Mouse (Mus musculus) stomach, embryonic 14.5 days (tissue): ENCODE measurements at regions not wholly inside any gene's neighbourhood (a gene's known extent, or its start where the extent isn't known, plus 50 kb on each side); places are given as distances from the start of the nearest gene placed in this dataset.

Experiments used
- ATAC-seq: fragments of 200-750 bp; cut with Nextera tagmentation; 2 replicates; pipeline ENCODE4 v1.8.0; 2017; ENCODE audit warnings: low read depth, moderate TSS enrichment; ENCODE audit not compliant: insufficient number of reproducible peaks, insufficient read depth, low FRiP score
- H3K27ac ChIP-seq: fragments of 300-500 bp; sonication (generic); 2 replicates; pipeline ENCODE4 v1.5.1; 2014; ENCODE audit warnings: mild to moderate bottlenecking, low read length, moderate library complexity, mixed read lengths
- H3K27me3 ChIP-seq: fragments of 300-500 bp; sonication (generic); 2 replicates; pipeline ENCODE4 v1.6.1; 2014; ENCODE audit warnings: low read length, control low read depth, mixed read lengths; ENCODE audit not compliant: control insufficient read depth, insufficient read depth
- H3K36me3 ChIP-seq: fragments of 300-500 bp; sonication (generic); 2 replicates; pipeline ENCODE4 v1.6.1; 2014; ENCODE audit warnings: mild to moderate bottlenecking, control low read depth, low read length, moderate library complexity, mixed read lengths; ENCODE audit not compliant: control insufficient read depth, insufficient read depth
- H3K4me1 ChIP-seq: fragments of 300-500 bp; sonication (generic); 2 replicates; pipeline ENCODE4 v1.6.1; 2014; ENCODE audit warnings: low read length, control low read depth, mixed read lengths; ENCODE audit not compliant: control insufficient read depth, insufficient read depth
- H3K4me2 ChIP-seq: fragments of 300-500 bp; sonication (generic); replicated peaks from 2 replicates; pipeline ENCODE4 v1.6.1; 2014; ENCODE audit warnings: low read depth, low read length, control low read depth
- H3K4me3 ChIP-seq: fragments of 300-500 bp; sonication (generic); 2 replicates; pipeline ENCODE4 v1.5.1; 2014; ENCODE audit warnings: low read depth, low read length, control low read depth
- H3K9ac ChIP-seq: fragments of 300-500 bp; sonication (generic); replicated peaks from 2 replicates; pipeline ENCODE4 v1.6.1; 2014; ENCODE audit warnings: low read depth, mild to moderate bottlenecking, control low read depth, low read length, moderate library complexity, mixed read lengths
- H3K9me3 ChIP-seq: fragments of 300-500 bp; sonication (generic); 2 replicates; pipeline ENCODE4 v1.6.1; 2016; ENCODE audit warnings: low read depth, low read length, control low read depth; ENCODE audit not compliant: control insufficient read depth
- WGBS: fragments of 180-500 bp; shearing (Covaris S2); extraction: QIAGEN DNeasy Blood & Tissue Kit; methylation state at CpG from one replicate; pipeline ENCODE4 v1.1.7; 2014; 5-methylcytosine and 5-hydroxymethylcytosine counted together

- H3K4me2 ChIP-seq: no peak overlapping the region
- no peak for ATAC-seq
- H3K9me3 ChIP-seq: no peaks in the 10 kb centered on the region
- H3K4me3 ChIP-seq: no peak overlapping the region
- H3K27ac ChIP-seq: no peak overlapping the region
- H3K36me3 ChIP-seq: no peaks in the 10 kb centered on the region
- H3K4me1 ChIP-seq: no peaks in the 10 kb centered on the region
- no peaks in the 10 kb centered on the region for H3K27me3 ChIP-seq
- H3K9ac ChIP-seq: no peak overlapping the region
- 72% methylated on average over 2 of the region's 2 CpGs for WGBS
These were observed 236.4 kb downstream of the Brinp2 start for GRCm38 (mm10) chr1:158119708-158120107.

GRCm38 (mm10) chr1:158124902-158125301 is 231.2 kb downstream of the Brinp2 start:
- ATAC-seq: no peak
- Histone ChIP-seq H3K9me3 (no peaks in the 10 kb centered on the region), H3K9ac (no peak overlapping the region), H3K4me3 (no peak overlapping the region), H3K4me1 (no peaks in the 10 kb centered on the region), H3K27me3 (no peaks in the 10 kb centered on the region), H3K4me2 (no peak overlapping the region), H3K27ac (no peak overlapping the region), H3K36me3 (no peaks in the 10 kb centered on the region)
- WGBS: 84% methylated on average over 3 of the region's 3 CpGs

- Histone ChIP-seq H3K27ac (no peak overlapping the region), H3K9ac (no peak overlapping the region), H3K36me3 (no peaks in the 10 kb centered on the region), H3K4me3 (no peak overlapping the region), H3K9me3 (no peaks in the 10 kb centered on the region), H3K4me1 (no peaks in the 10 kb centered on the region), H3K27me3 (no peaks in the 10 kb centered on the region), H3K4me2 (no peak overlapping the region)
- ATAC-seq: no peak
- WGBS: 82% methylated on average over 2 of the region's 2 CpGs
These were observed 229.9 kb downstream of the Brinp2 start for GRCm38 (mm10) chr1:158126272-158126671.

- H3K27ac ChIP-seq: no peak overlapping the region
- H3K4me1 ChIP-seq: no peaks in the 10 kb centered on the region
- no peak overlapping the region for H3K4me2 ChIP-seq
- H3K4me3 ChIP-seq: no peak overlapping the region
- no peaks in the 10 kb centered on the region for H3K36me3 ChIP-seq
- WGBS: 83% methylated on average over 3 of the region's 3 CpGs
- no peaks in the 10 kb centered on the region for H3K9me3 ChIP-seq
- ATAC-seq: no peak
- H3K9ac ChIP-seq: no peak overlapping the region
- H3K27me3 ChIP-seq: no peaks in the 10 kb centered on the region
These were observed 226.8 kb downstream of the Brinp2 start for GRCm38 (mm10) chr1:158129243-158129770.

- H3K9ac ChIP-seq: no peak overlapping the region
- 13% methylated on average over 3 of the region's 3 CpGs for WGBS
- H3K4me3 ChIP-seq: no peak overlapping the region
- no peaks in the 10 kb centered on the region for H3K4me1 ChIP-seq
- H3K4me2 ChIP-seq: no peak overlapping the region
- no peak for ATAC-seq
- H3K9me3 ChIP-seq: no peaks in the 10 kb centered on the region
- H3K36me3 ChIP-seq: no peaks in the 10 kb centered on the region
- no peak overlapping the region for H3K27ac ChIP-seq
- H3K27me3 ChIP-seq: no peaks in the 10 kb centered on the region
These were observed 208.6 kb downstream of the Brinp2 start for GRCm38 (mm10) chr1:158147525-158147924.

- H3K9me3 ChIP-seq: no peaks in the 10 kb centered on the region
- H3K4me2 ChIP-seq: no peak overlapping the region
- ATAC-seq: no peak
- no peak overlapping the region for H3K9ac ChIP-seq
- 82% methylated on average over 5 of the region's 5 CpGs for WGBS
- H3K4me3 ChIP-seq: no peak overlapping the region
- no peak overlapping the region for H3K27ac ChIP-seq
- H3K27me3 ChIP-seq: no peaks in the 10 kb centered on the region
- H3K4me1 ChIP-seq: no peaks in the 10 kb centered on the region
- H3K36me3 ChIP-seq: no peaks in the 10 kb centered on the region
These were observed 208.1 kb downstream of the Brinp2 start for GRCm38 (mm10) chr1:158148035-158148434.

DNA sequence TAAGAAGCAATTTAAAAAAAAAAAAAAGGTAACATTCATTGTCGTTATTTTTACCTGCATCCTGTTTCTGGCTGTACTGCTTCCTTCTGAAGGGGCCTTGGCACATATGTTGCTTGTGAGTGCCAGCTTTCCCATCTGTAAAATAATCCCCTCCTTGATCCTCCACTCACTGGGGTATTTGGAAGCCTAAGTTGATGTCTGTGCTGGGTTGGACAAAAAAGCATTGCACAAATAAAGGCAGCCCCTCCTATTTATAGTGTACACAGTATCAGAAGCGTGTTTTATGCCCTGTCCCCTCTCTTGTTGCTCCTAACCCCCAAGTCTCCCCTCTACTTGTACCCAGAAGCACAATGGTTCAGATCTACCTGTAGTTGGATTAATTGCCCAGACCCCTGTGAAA is 195.0 kb downstream of the Brinp2 start:
- no peak overlapping the region for H3K9ac ChIP-seq
- WGBS: 73% methylated on average over 2 of the region's 2 CpGs
- no peak overlapping the region for H3K27ac ChIP-seq
- no peaks in the 10 kb centered on the region for H3K36me3 ChIP-seq
- no peak overlapping the region for H3K4me3 ChIP-seq
- no peak for ATAC-seq
- no peak overlapping the region for H3K4me2 ChIP-seq
- H3K27me3 ChIP-seq: no peaks in the 10 kb centered on the region
- no peaks in the 10 kb centered on the region for H3K9me3 ChIP-seq
- H3K4me1 ChIP-seq: no peaks in the 10 kb centered on the region

GRCm38 (mm10) chr1:158161533-158161932 is 194.6 kb downstream of the Brinp2 start:
- Histone ChIP-seq H3K4me1 (no peaks in the 10 kb centered on the region), H3K4me2 (no peak overlapping the region), H3K9me3 (no peaks in the 10 kb centered on the region), H3K36me3 (no peaks in the 10 kb centered on the region), H3K27me3 (no peaks in the 10 kb centered on the region), H3K4me3 (no peak overlapping the region), H3K9ac (no peak overlapping the region), H3K27ac (no peak overlapping the region)
- 68% methylated on average over 6 of the region's 6 CpGs for WGBS
- no peak for ATAC-seq

DNA sequence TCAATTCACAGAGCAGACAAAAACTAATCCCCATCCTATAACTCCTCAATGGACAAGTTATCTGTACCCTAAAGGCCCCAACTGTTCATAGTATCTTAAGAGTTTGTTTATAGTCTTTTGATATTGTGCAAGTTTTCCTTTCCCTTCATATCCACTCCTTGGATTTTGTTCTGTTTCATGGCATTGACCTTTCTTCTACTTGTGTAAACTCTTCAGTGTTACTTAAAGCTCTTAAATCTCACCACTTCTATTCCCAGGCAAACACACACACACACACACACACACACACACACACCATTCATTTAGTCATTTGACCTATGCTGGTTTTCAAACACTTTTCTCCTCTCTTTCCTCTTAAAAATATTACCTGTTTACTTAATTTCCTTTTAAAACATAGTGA is 192.7 kb downstream of the Brinp2 start:
- ATAC-seq: no peak

More for the DNA sequence above, 192.7 kb downstream of the Brinp2 start:
- no peak overlapping the region for H3K9ac ChIP-seq
- H3K4me3 ChIP-seq: no peak overlapping the region
- no peaks in the 10 kb centered on the region for H3K36me3 ChIP-seq
- H3K4me2 ChIP-seq: no peak overlapping the region
- no peaks in the 10 kb centered on the region for H3K27me3 ChIP-seq
- H3K4me1 ChIP-seq: no peaks in the 10 kb centered on the region
- no peaks in the 10 kb centered on the region for H3K9me3 ChIP-seq
- H3K27ac ChIP-seq: no peak overlapping the region
